Mouse (Mus musculus) intestine, embryonic 14.5 days (tissue): ENCODE data around the gene Rbfox1. TPM values are rescaled to one million over a fixed set of nuclear protein-coding genes. Genes with fewer than 3 reads are reported as not detected.

Source experiments
- ATAC-seq: fragments of 200-750 bp; cut with Nextera tagmentation; replicated peaks from 2 replicates; pipeline ENCODE4 v1.8.0; 2017; ENCODE audit warnings: low read depth, moderate number of reproducible peaks, moderate TSS enrichment, moderate library complexity; ENCODE audit not compliant: low FRiP score, low TSS enrichment
- DNase-seq: peaks from one replicate; pipeline ENCODE4 v3.0.0-alpha.2; 2018; ENCODE audit warnings: low spot score
- H3K27ac ChIP-seq: fragments of 300-500 bp; sonication (generic); 2 replicates; pipeline ENCODE4 v1.5.1; 2014; ENCODE audit warnings: low read depth, mild to moderate bottlenecking, control low read depth
- H3K27me3 ChIP-seq: fragments of 300-500 bp; sonication (generic); replicated peaks from 2 replicates; pipeline ENCODE4 v1.6.1; 2014; ENCODE audit warnings: low read length, control low read depth; ENCODE audit not compliant: control insufficient read depth, insufficient read depth
- H3K36me3 ChIP-seq: fragments of 300-500 bp; sonication (generic); 2 replicates; pipeline ENCODE4 v1.6.1; 2014; ENCODE audit warnings: low read length, control low read depth; ENCODE audit not compliant: control insufficient read depth, insufficient read depth
- H3K4me1 ChIP-seq: fragments of 300-500 bp; sonication (generic); replicated peaks from 2 replicates; pipeline ENCODE4 v1.6.1; 2014; ENCODE audit warnings: low read length, control low read depth, mixed read lengths; ENCODE audit not compliant: control insufficient read depth, insufficient read depth
- H3K4me2 ChIP-seq: fragments of 300-500 bp; sonication (generic); 2 replicates; pipeline ENCODE4 v1.6.1; 2014; ENCODE audit warnings: low read length
- H3K4me3 ChIP-seq: fragments of 300-500 bp; sonication (generic); 2 replicates; pipeline ENCODE4 v1.5.1; 2014; ENCODE audit warnings: low read depth, low read length, control low read depth, mixed read lengths
- H3K9ac ChIP-seq: fragments of 300-500 bp; sonication (generic); 2 replicates; pipeline ENCODE4 v1.6.1; 2014; ENCODE audit warnings: mild to moderate bottlenecking, low read length
- H3K9me3 ChIP-seq: fragments of 300-500 bp; sonication (generic); 2 replicates; pipeline ENCODE4 v1.6.1; 2016; ENCODE audit warnings: low read length, control low read depth; ENCODE audit not compliant: control insufficient read depth
- WGBS: fragments of 180-500 bp; shearing (Covaris S2); extraction: QIAGEN DNeasy Blood & Tissue Kit; methylation state at CpG from one replicate; pipeline ENCODE4 v1.1.7; 2014; 5-methylcytosine and 5-hydroxymethylcytosine counted together
- polyA plus RNA-seq: library from polyadenylated mRNA; unstranded; fragments of >200 nt; fragmentation: Nextera tagmentation; extraction: Ambion mirVana; gene quantifications from 2 replicates; pipeline ENCODE4 v1.2.1, GENCODE M21; 2014

Gene Rbfox1
- polyA plus RNA-seq, 1 experiment from 2014 or later, result 3.3 TPM

- H3K27ac ChIP-seq, result no peak overlapping the region
- H3K36me3 ChIP-seq, result no peaks in the 10 kb centered on the region
- no peak overlapping the region for H3K4me2 ChIP-seq
- no peaks in the 10 kb centered on the region for H3K27me3 ChIP-seq
- WGBS, result 92% methylated on average over 5 of the region's 5 CpGs
- no peaks in the 10 kb centered on the region for H3K9me3 ChIP-seq
- DNase-seq (no peak), ATAC-seq (no peak)
- no peak overlapping the region for H3K4me3 ChIP-seq
- no peaks in the 10 kb centered on the region for H3K4me1 ChIP-seq
- H3K9ac ChIP-seq, result no peak overlapping the region
These were observed 1221.4 kb downstream of the Rbfox1 start for GRCm38 (mm10) chr16:7106450-7107015.

- no peak for ATAC-seq
- Histone ChIP-seq H3K9ac (no peak overlapping the region), H3K36me3 (no peaks in the 10 kb centered on the region), H3K9me3 (no peaks in the 10 kb centered on the region), H3K27ac (no peak overlapping the region), H3K4me3 (no peak overlapping the region), H3K4me1 (no peaks in the 10 kb centered on the region), H3K4me2 (no peak overlapping the region), H3K27me3 (no peaks in the 10 kb centered on the region)
- WGBS, result 67% methylated on average over 3 of the region's 3 CpGs
- DNase-seq, result no peak
These were observed 1230.8 kb downstream of the Rbfox1 start for GRCm38 (mm10) chr16:7115945-7116344.

- Histone ChIP-seq H3K9ac (no peak overlapping the region), H3K27me3 (no peaks in the 10 kb centered on the region), H3K9me3 (no peaks in the 10 kb centered on the region), H3K4me2 (no peak overlapping the region), H3K4me3 (no peak overlapping the region), H3K36me3 (no peaks in the 10 kb centered on the region), H3K4me1 (no peaks in the 10 kb centered on the region), H3K27ac (no peak overlapping the region)
- WGBS, result 94% methylated on average over 5 of the region's 5 CpGs
- ATAC-seq (no peak), DNase-seq (no peak)
These were observed 1244.4 kb downstream of the Rbfox1 start for GRCm38 (mm10) chr16:7129591-7129990.

GRCm38 (mm10) chr16:7132434-7132833 is 1247.3 kb downstream of the Rbfox1 start:
- no peaks in the 10 kb centered on the region for H3K4me1 ChIP-seq
- H3K9me3 ChIP-seq, result no peaks in the 10 kb centered on the region
- no peaks in the 10 kb centered on the region for H3K36me3 ChIP-seq
- DNase-seq (no peak), ATAC-seq (no peak)
- H3K4me3 ChIP-seq, result no peak overlapping the region
- H3K9ac ChIP-seq, result no peak overlapping the region
- H3K27ac ChIP-seq, result no peak overlapping the region
- 70% methylated on average over 1 of the region's 1 CpGs for WGBS
- H3K4me2 ChIP-seq, result no peak overlapping the region
- H3K27me3 ChIP-seq, result no peaks in the 10 kb centered on the region

GRCm38 (mm10) chr16:7136971-7137370 is 1251.8 kb downstream of the Rbfox1 start:
- no peak overlapping the region for H3K27ac ChIP-seq
- H3K36me3 ChIP-seq, result no peaks in the 10 kb centered on the region
- no peak for ATAC-seq
- no peaks in the 10 kb centered on the region for H3K4me1 ChIP-seq
- H3K9me3 ChIP-seq, result no peaks in the 10 kb centered on the region
- 48% methylated on average over 1 of the region's 1 CpGs for WGBS
- no peak overlapping the region for H3K4me3 ChIP-seq
- no peaks in the 10 kb centered on the region for H3K27me3 ChIP-seq
- no peak for DNase-seq
- no peak overlapping the region for H3K9ac ChIP-seq
- H3K4me2 ChIP-seq, result no peak overlapping the region

GRCm38 (mm10) chr16:7139480-7139879 is 1254.3 kb downstream of the Rbfox1 start:
- Histone ChIP-seq H3K9ac (no peak overlapping the region), H3K4me1 (no peaks in the 10 kb centered on the region), H3K36me3 (no peaks in the 10 kb centered on the region), H3K4me3 (no peak overlapping the region), H3K9me3 (no peaks in the 10 kb centered on the region), H3K27ac (no peak overlapping the region), H3K4me2 (no peak overlapping the region), H3K27me3 (no peaks in the 10 kb centered on the region)
- ATAC-seq (no peak), DNase-seq (no peak)
- 81% methylated on average over 2 of the region's 2 CpGs for WGBS

- no peak for DNase-seq
- Histone ChIP-seq H3K4me3 (no peak overlapping the region), H3K9ac (no peak overlapping the region), H3K9me3 (no peaks in the 10 kb centered on the region), H3K27me3 (no peaks in the 10 kb centered on the region), H3K36me3 (no peaks in the 10 kb centered on the region), H3K27ac (no peak overlapping the region), H3K4me1 (no peaks in the 10 kb centered on the region), H3K4me2 (no peak overlapping the region)
- ATAC-seq, result no peak
- WGBS, result 73% methylated on average over 8 of the region's 8 CpGs
These were observed 1255.8 kb downstream of the Rbfox1 start for GRCm38 (mm10) chr16:7140909-7141308.

- ATAC-seq (no peak), DNase-seq (no peak)
- Histone ChIP-seq H3K4me1 (peaks cover 10% of the 10 kb centered on the region), H3K9me3 (no peaks in the 10 kb centered on the region), H3K36me3 (no peaks in the 10 kb centered on the region), H3K9ac (no peak overlapping the region), H3K27me3 (no peaks in the 10 kb centered on the region), H3K4me3 (no peak overlapping the region), H3K27ac (no peak overlapping the region), H3K4me2 (no peak overlapping the region)
- WGBS, result 70% methylated on average over 10 of the region's 10 CpGs
These were observed 1260.3 kb downstream of the Rbfox1 start for GRCm38 (mm10) chr16:7145505-7145904.

- Histone ChIP-seq H3K4me3 (no peak overlapping the region), H3K4me2 (no peak overlapping the region), H3K9ac (no peak overlapping the region), H3K27me3 (no peaks in the 10 kb centered on the region), H3K36me3 (no peaks in the 10 kb centered on the region), H3K27ac (no peak overlapping the region), H3K9me3 (no peaks in the 10 kb centered on the region), H3K4me1 (peaks cover 13% of the 10 kb centered on the region)
- 63% methylated on average over 6 of the region's 6 CpGs for WGBS
- ATAC-seq (no peak), DNase-seq (no peak)
These were observed 1261.3 kb downstream of the Rbfox1 start for GRCm38 (mm10) chr16:7146454-7146853.
